Mouse (Mus musculus) adipocyte (in vitro differentiated cells): ENCODE data around the gene Efna3.

Experiments
- DNase-seq: peaks from one replicate; pipeline ENCODE4 v3.0.0-alpha.2; 2016; ENCODE audit warnings: low spot score

Gene Efna3

GRCm38 (mm10) chr3:89337721-89338578 is 15.2 kb upstream of the Efna3 start, which contains the start of gene Efna4:
Gene Efna4 (minus strand): TSS chr3:89338028.
- DNase-seq = peak; percentile 72

DNA sequence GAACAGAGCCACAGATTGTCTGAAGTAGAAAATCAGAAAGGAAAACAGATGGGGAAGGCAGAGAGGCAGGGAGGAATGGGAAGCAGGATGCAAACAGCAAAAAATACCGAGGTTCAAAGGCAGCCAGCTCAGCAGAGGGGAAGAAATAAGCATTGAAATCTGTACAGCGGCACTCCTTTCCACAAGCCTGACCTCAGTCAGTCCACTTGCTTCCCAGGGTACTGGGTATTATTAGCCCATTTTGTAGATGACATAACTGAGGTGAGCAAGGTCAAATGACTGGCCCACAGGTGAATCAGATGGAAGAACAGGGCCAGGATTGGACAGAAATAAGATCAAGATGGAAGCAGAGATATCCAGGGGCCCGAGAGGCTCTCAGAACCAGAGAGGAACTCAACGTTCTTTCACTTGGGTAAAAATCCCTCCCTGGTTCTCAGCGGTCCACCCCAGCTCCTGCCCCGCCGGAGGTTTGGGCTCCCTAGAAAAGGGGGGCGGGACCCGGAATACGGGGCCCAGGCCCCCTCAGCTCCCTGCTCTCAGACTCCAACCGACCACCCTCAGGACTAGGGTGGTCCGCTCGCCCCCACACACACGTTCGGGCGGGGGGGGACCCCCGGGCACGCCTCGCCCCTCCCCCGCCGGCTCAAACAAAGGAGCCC is 14.4 kb upstream of the Efna3 start:
- DNase-seq = no peak

DNA sequence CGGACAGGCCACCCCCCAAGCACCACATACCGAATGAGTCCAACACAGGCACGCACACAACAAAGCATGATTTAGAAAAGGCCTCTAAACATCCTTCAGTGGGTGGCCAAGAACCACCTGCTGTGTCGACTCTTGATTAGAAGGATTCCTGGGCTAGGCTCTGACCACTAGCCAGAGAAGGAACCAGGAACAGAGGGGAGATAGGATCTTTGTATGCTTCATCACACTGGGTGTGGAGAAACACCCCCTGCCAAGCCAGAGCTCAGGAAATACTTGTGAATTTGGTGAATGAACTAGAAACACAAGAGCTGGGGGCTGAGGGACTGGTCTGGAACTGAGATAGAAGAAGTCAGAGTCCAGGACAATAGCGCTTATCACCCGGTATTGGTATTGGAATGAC is 13.8 kb upstream of the Efna3 start:
- DNase-seq = no peak

GRCm38 (mm10) chr3:89333053-89333452 is 10.3 kb upstream of the Efna3 start:
- DNase-seq = no peak

DNA sequence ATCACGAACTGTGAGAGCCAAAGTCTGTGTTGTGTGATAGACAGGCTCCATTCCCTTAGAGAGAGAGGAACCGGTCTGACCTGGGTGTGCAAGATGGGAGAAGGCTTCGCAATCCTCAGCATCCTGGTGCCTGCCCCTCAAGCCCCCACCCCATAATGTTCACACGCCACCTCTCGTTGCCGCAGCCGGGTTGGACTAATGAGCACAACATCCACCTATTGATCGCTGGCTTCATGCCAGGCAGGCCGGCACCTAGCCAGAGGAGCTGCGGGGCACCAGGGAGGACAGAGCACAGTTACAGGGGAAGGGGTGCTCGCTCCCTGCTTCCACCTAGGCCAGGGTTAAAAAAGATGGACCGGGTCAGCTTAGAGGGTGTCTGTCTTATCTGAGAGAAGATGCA is 9.7 kb upstream of the Efna3 start:
- DNase-seq = no peak

GRCm38 (mm10) chr3:89332013-89332412 is 9.2 kb upstream of the Efna3 start:
- DNase-seq = no peak

DNA sequence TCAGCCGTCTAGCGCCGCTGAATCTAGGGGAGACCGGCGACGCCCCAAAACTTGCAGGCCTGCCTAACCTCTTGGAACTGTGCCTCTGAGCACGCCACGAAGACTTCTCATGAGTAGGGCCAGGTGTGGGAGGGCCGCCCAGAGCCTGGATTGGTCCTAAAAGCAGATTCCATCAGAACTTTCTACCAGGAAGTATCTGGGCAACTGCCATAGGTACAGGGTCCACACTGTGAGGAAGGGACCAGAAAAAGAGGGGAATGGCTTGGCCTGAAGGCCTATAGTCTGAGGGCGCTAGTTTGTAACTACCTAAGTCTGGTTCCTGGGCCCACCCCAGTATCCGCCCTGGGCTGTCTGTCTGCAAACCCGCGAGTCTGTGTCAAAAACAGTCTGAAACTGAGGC is 8.8 kb upstream of the Efna3 start:
- DNase-seq = no peak

GRCm38 (mm10) chr3:89330948-89331347 is 8.2 kb upstream of the Efna3 start:
- no peak for DNase-seq

- DNase-seq = no peak
These were observed 7.6 kb upstream of the Efna3 start for GRCm38 (mm10) chr3:89330346-89330745.

DNA sequence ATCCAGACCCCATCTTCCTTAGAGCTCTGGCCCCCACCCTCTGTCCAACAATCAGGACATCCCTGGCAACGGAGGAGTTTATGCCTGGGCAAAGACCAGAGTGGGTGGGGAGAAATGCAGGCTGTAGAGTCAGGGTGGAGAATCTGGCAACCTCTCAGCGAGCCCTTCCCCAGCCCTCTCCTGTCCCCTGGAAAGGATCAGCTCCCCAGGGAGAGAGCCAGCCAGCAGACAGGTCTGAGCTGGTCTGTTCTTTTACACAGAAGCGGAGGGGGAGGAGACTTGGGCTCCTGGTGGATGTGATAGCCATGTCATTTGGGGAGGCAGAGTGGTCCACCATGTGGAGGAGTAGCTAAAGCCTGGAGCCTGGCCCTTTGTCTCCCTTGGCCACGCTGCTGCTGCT is 5.9 kb upstream of the Efna3 start:
- DNase-seq = no peak

- DNase-seq = no peak
These were observed 4.7 kb upstream of the Efna3 start for GRCm38 (mm10) chr3:89327371-89327870.

- no peak for DNase-seq
These were observed 3.1 kb upstream of the Efna3 start for GRCm38 (mm10) chr3:89325882-89326281.

- no peak for DNase-seq
These were observed 649 bp downstream of the Efna3 start for GRCm38 (mm10) chr3:89322131-89322500.

DNA sequence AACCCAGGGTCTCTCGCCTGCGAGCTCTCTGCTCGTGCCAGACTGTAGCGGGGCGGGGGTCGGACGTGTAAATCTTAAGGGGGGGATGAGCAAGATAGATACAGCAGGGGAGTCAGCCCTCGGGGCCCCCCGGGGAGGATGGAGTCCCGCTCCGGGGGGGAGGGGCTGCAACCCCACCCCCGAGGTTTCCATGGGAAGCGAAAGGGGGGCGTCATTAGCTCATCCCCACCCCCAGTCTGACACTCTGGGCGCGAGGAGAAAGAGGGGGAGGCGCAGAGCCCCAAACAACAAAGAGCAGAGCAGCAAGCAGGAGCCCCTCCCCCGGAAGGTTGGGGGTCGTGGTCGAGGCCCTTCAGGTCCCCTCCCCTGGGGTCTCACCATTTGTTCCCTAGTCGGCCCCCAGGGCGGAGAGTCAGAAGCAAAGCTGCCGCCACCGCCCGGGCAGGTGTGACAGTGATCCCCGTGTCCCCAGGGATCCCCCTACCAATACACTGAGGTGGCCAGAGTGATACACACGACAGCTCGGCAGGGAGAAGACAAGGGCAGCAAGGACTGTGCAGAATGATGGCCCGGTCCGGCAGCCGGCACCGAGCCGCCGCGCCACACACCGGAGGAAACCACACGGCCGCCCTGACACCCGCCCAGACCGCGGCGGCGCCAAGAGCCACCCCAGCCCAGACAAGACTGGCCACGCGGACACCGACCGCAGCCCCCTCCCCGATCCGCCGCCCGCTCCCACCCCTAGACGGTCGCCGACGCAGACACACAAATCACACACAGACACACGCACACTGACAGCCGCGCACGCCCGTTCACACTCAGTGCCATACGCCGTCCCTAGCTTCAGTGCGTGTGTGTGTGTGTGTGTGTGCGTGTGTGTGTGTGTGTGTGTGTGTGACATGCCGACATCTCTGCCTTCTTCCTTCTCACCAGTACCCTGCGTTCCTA is 1.3 kb downstream of the Efna3 start:
- DNase-seq = no peak

GRCm38 (mm10) chr3:89320581-89321182 is 2.1 kb downstream of the Efna3 start:
- DNase-seq = no peak

DNA sequence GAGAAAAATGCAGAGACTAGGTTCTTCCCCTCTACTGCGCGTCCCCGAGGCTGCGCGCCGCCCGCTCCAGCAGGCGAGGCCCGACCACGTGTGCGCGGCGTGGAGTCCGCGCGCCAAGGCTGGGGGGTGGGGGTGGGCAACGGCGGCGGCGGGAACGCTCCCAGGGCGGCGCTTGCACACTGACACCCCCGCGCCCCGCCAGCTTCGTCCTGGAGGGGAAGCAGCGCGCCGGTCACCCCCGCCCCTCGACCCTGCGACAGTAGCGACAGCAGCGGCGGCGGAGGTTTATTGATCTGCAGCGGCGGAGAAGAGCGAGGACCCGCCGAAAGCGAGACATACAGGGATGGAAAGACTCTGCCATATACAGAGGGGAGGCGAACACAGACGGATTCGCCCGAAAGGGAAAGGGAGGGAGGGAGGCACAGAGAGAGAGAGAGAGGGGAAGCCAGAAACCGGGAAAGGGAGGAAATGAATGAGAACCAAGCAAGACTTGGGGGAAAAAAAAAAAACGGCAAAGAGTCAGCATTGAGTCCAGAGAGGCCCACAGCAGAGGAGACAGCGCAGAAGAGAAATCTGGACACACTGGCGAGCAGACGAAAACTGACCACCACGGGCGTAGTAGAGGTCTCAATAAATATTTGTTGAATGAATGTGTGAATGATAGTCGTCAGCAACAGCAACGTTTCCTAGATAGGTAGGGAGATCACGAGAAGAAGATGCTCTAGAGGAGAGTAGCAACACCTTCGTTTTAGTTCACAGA is 3.0 kb downstream of the Efna3 start:
- DNase-seq = no peak

DNA sequence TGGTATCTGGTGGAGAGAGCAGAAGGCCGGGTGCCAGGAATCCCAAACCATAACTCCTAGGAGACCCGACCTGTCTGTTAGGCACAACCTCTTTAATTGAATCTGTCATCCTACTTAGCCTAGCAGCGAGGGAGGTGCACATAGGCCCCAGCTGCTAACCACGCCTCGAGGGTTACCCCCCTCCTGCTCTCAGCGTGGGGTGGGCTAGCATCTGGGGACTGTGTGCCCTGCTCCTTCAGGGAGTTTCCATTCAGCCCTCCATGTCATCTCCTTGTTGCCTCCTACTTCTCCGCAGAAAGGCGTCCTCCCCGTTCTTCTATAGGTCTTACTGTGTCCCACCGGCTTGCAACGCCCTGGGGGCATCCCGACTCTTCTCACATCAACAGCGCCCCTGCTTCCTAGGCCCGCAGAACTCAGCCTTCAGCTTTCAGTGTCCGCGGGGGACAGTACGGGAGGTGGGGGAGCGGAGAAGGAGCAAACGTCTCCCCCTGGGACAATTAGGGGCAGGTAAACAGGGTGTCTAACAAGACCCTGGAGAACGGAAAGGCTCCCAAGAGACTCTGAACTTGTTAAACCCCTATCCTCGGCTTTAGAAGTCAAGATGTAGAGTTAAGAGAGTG is 3.7 kb downstream of the Efna3 start:
- DNase-seq = no peak

- no peak for DNase-seq
These were observed 4.4 kb downstream of the Efna3 start for GRCm38 (mm10) chr3:89318316-89318715.

DNA sequence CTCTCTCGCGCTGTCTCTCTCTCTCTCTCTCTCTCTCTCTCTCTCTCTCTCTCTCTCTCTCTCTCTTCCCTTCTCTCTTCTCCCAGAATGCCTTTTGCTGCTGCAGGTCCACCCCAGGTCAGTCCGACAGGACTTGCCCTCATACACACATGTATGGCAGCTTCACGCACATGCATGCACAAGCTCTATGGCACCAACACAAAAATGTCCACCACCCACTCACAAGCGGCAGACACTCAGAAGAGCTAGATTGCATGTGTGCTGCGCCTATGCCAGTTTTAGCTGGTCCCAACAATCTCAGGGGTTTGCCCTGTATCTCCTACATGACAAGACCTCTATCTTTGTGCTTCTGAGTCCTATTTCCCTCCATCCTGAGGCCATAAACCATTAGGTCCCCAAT is 5.5 kb downstream of the Efna3 start:
- DNase-seq = no peak

GRCm38 (mm10) chr3:89316833-89317232 is 5.9 kb downstream of the Efna3 start:
- peak; percentile 93 for DNase-seq
